Mouse (Mus musculus) heart, embryonic 14.5 days (tissue): ENCODE measurements around the gene Gabrp. TPM values are rescaled to one million over a fixed set of nuclear protein-coding genes. Genes with fewer than 3 reads are reported as not detected.

Experiments used
- ATAC-seq: fragments of 200-750 bp; cut with Nextera tagmentation; 2 replicates; pipeline ENCODE4 v1.8.0; 2017; ENCODE audit warnings: low read depth, moderate TSS enrichment; ENCODE audit not compliant: insufficient number of reproducible peaks, insufficient read depth, low FRiP score
- H3K27ac ChIP-seq, 2 experiments: fragments of 200-500 bp in 1 of 2; fragments of 300-500 bp in 1 of 2; sonication (generic) in 1 of 2; replicated peaks in 1 of 2; 2 replicates each; pipeline ENCODE4 v1.5.1; 2012 to 2014; ENCODE audit warnings: low read depth in 2 of 2, low read length in 2 of 2, control low read depth in 1 of 2, mild to moderate bottlenecking in 1 of 2, mixed read lengths in 1 of 2; ENCODE audit not compliant: control insufficient read depth in 1 of 2, insufficient read depth in 1 of 2
- H3K27me3 ChIP-seq: fragments of 300-500 bp; sonication (generic); 2 replicates; pipeline ENCODE4 v1.6.1; 2014; ENCODE audit warnings: mild to moderate bottlenecking, low read length, control low read depth; ENCODE audit not compliant: control insufficient read depth, insufficient read depth
- H3K36me3 ChIP-seq: fragments of 300-500 bp; sonication (generic); 2 replicates; pipeline ENCODE4 v1.6.1; 2014; ENCODE audit warnings: mild to moderate bottlenecking, control low read depth, low read length, mixed read lengths; ENCODE audit not compliant: control insufficient read depth, insufficient read depth
- H3K4me1 ChIP-seq, 2 experiments: fragments of 200-500 bp in 1 of 2; fragments of 300-500 bp in 1 of 2; sonication (generic) in 1 of 2; 2 replicates each; pipeline ENCODE4 v1.6.1; 2012 to 2014; ENCODE audit warnings: low read length in 2 of 2, control low read depth in 1 of 2, mixed read lengths in 1 of 2; ENCODE audit not compliant: control insufficient read depth in 2 of 2, insufficient read depth in 2 of 2
- H3K4me2 ChIP-seq: fragments of 300-500 bp; sonication (generic); 2 replicates; pipeline ENCODE4 v1.6.1; 2014; ENCODE audit warnings: mild to moderate bottlenecking, low read length
- H3K4me3 ChIP-seq, 2 experiments: fragments of 200-500 bp in 1 of 2; fragments of 300-500 bp in 1 of 2; sonication (generic) in 1 of 2; 2 replicates each; pipeline ENCODE4 v1.5.1; 2012 to 2014; ENCODE audit warnings: low read length in 2 of 2, mild to moderate bottlenecking in 2 of 2, control low read depth in 1 of 2, low read depth in 1 of 2, moderate library complexity in 1 of 2; ENCODE audit not compliant: control insufficient read depth in 1 of 2, insufficient read depth in 1 of 2
- H3K9ac ChIP-seq: fragments of 300-500 bp; sonication (generic); 2 replicates; pipeline ENCODE4 v1.6.1; 2014; ENCODE audit warnings: mild to moderate bottlenecking, low read length
- H3K9me3 ChIP-seq: fragments of 300-500 bp; sonication (generic); 2 replicates; pipeline ENCODE4 v1.6.1; 2016; ENCODE audit warnings: low read length, control low read depth; ENCODE audit not compliant: control insufficient read depth
- whole genome bisulfite sequencing: fragments of 180-500 bp; shearing (Covaris S2); extraction: QIAGEN DNeasy Blood & Tissue Kit; methylation state at CpG from one replicate; pipeline ENCODE4 v1.1.7; 2014; 5-methylcytosine and 5-hydroxymethylcytosine counted together
- polyA plus RNA-seq: library from polyadenylated mRNA; unstranded; fragments of >200 nt; fragmentation: Nextera tagmentation; extraction: Ambion mirVana; gene quantifications from 2 replicates; pipeline ENCODE4 v1.2.1, GENCODE M21; 2014

Gene Gabrp
- polyA plus RNA-seq, 1 experiment from 2014 or later = not detected

- peak; percentile 77 for ATAC-seq
- Histone ChIP-seq H3K36me3 (no peaks in the 10 kb centered on the region), H3K4me2 (peak within 1 kb of the TSS; percentile 72), H3K4me1 (peaks cover 0 to 6% of the 10 kb centered on the region in 2 experiments; a peak in 3 of 4 replicates), H3K27me3 (no peaks in the 10 kb centered on the region), H3K4me3 (peak within 1 kb of the TSS; percentile 83), H3K9me3 (no peaks in the 10 kb centered on the region), H3K9ac (peak within 1 kb of the TSS; percentile 89), H3K27ac (peak within 1 kb of the TSS; percentile 65 to 82)
- 2% methylated on average over 59 of the region's 72 CpGs for whole genome bisulfite sequencing
Observed at GRCm38 (mm10) chr11:33513376-33513991, 65.3 kb downstream of the Gabrp start, which contains the start of gene Ranbp17. TSS of gene Ranbp17 (minus strand) at chr11:33513746.

DNA sequence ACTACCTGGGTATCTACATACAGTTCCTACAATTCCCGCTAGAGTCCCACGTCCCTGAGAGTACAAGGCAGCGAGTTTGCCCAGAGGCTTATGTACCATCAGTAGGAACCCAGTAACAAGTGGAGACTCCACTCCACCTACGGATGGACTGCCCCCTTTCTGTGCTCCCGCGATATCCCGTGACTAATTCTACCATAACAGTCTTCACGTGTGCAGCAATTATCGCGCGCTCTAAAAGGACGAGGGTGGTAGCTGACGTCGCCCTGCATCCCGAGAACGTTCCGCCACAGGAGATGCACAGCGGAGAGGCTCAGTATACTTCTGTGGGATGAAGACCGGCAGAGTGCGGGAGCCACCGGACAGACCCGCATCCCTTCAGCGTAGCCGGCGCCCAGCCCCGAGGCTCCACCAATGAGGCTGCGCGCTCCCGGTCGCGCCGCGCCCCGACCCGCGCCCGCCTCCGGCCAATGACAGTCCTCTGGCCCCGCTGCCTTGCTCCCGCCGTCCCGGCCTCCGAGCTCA, 65.8 kb downstream of the Gabrp start:
- Histone ChIP-seq H3K9ac (peak overlapping the region; percentile 89), H3K36me3 (no peaks in the 10 kb centered on the region), H3K4me1 (peaks cover 0 to 6% of the 10 kb centered on the region in 2 experiments; a peak in 3 of 4 replicates), H3K27ac (peak overlapping the region; percentile 65 to 82), H3K4me3 (peak overlapping the region; percentile 83), H3K4me2 (peak overlapping the region; percentile 72), H3K9me3 (no peaks in the 10 kb centered on the region), H3K27me3 (no peaks in the 10 kb centered on the region)
- peak; percentile 84 for ATAC-seq
- WGBS = under 1% methylated on average over 41 of the region's 43 CpGs

DNA sequence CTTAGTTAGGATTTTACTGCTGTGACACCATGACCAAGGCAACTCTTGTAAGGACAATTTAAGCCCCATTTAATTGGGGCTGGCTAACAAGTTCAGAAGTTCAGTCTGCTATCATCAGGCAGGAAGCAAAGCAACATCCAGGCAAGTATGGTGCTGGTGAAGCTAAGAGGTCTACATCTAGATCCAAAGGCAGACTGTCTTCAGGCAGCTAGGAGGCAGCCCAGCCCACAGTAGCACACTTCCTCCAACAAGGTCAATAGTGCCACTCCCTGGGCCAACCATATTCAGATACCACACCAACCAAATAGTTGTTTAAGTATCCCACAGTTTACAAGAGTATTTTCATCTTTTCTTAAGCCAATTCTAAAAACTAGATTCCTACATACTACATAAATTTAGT, 69.4 kb downstream of the Gabrp start:
- Histone ChIP-seq H3K9ac (no peak overlapping the region), H3K4me2 (no peak overlapping the region), H3K36me3 (no peaks in the 10 kb centered on the region), H3K4me1 (peaks cover 0 to 6% of the 10 kb centered on the region in 2 experiments; a peak in 3 of 4 replicates), H3K27me3 (no peaks in the 10 kb centered on the region), H3K4me3 (no peak overlapping the region), H3K9me3 (no peaks in the 10 kb centered on the region), H3K27ac (no peak overlapping the region)
- no peak for ATAC-seq

Other genes with a start within 250 kb of the Gabrp start
- gene Ranbp17, start 65.2 kb downstream of the Gabrp start, polyA plus RNA-seq = 4.7 and 6.3 TPM in 2 replicates
- not detected in 2 replicates for gene D130052B06Rik, start 20.3 kb upstream of the Gabrp start, polyA plus RNA-seq